Mouse (Mus musculus) 3134 (cell line): Measurements from ENCODE around the gene Clnk.

ENCODE experiments used
- DNase-seq: peaks from one replicate; pipeline ENCODE4 v3.0.0-alpha.2; 2011; ENCODE audit warnings: low spot score; ENCODE audit not compliant: insufficient read length; ENCODE audit errors: extremely low read depth

Gene Clnk

GRCm38 (mm10) chr5:38780045-38780444 lies 96.6 kb downstream of the Clnk start:
- DNase-seq = no peak

DNA sequence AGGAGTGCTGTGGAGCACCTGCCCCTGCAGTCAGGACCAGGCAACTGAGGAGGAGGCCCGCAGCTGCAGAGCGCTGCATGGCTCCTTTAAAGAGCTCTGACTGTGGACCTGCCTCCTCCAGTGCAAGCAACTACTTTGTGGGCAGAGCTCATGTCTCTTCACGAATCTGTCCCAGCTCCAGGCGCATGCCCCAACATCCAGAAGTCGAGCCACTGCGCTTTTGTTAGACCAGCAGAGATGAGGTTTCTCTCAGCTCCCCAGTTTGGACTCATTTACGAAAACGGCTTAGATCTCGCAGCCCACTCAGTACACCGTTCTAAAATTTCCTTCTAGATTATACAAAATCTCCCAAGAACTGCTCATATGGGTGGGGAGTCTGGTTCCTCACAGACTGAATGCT lies 101.1 kb downstream of the Clnk start:
- no peak for DNase-seq

DNA sequence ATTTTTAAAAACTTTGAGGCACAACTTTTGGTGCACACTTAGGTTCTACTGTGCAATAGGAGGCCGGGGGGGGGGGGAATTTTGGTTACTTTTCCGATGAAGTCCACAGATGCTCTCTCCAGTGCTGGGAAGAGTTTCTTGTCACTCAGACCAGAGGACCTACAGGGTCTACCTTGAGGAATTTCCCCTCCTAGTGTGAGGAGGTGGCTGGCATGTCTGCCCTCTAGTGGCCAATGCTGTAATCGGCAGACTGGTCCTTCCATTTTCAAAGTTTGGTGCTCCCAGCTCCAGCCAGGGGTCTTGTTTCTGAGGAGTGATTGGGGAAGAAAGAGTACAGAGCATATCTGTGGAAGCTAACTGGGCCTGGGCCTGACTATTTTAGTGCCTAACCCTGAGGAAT lies 121.7 kb downstream of the Clnk start:
- no peak for DNase-seq

- no peak for DNase-seq
These were observed 123.9 kb downstream of the Clnk start for GRCm38 (mm10) chr5:38752749-38753148.

GRCm38 (mm10) chr5:38708940-38709581 lies 167.6 kb downstream of the Clnk start:
- no peak for DNase-seq

GRCm38 (mm10) chr5:38707364-38708075 lies 169.1 kb downstream of the Clnk start:
- DNase-seq = no peak

DNA sequence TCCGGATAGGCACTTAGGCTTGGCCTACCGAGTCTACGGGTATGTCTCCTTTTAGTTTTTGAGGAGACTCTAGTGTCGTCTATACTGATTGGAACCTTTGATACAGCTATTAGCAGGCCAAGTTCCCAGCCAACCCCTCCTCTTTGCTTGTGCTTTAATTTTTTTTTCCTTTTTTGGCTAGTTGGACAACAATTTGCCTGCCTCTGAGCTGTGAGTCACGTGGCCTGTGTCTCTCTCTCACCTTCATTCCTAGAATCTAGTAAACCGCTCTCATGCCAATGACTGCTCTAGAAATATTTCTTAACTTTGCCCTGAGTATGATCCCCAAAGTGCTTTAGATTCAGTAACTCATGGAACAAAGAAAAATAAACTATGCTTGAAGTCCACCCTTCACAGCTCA lies 173.7 kb downstream of the Clnk start:
- no peak for DNase-seq

- DNase-seq = no peak
These were observed 174.5 kb downstream of the Clnk start for GRCm38 (mm10) chr5:38702091-38702490.

GRCm38 (mm10) chr5:38698466-38698865 lies 178.1 kb downstream of the Clnk start:
- no peak for DNase-seq

GRCm38 (mm10) chr5:38698046-38698445 lies 178.6 kb downstream of the Clnk start:
- no peak for DNase-seq

- no peak for DNase-seq
These were observed 179.8 kb downstream of the Clnk start for GRCm38 (mm10) chr5:38696616-38697375.

DNA sequence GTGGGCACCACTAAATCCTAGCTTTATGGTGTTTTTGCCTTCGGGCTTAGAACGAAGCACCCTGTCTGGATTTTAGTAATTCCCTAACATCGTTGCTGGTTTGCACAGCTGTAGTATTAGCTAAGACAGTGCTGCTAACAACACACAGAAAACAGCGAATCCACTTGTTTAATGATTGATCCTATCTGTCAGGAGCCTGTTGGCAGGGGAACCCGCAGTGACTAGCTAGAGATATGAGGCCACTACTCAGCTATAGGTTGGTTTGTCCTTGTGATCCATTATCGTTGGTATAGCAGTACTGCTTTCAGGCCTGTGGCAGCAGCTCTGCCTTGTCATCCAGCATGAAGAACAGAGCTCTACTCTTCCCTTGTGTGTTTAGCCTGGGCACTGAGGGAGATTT lies 183.8 kb downstream of the Clnk start:
- DNase-seq = no peak

- DNase-seq = no peak
These were observed 187.4 kb downstream of the Clnk start for GRCm38 (mm10) chr5:38689186-38689585.

GRCm38 (mm10) chr5:38687694-38688093 lies 188.9 kb downstream of the Clnk start:
- no peak for DNase-seq

GRCm38 (mm10) chr5:38684164-38684911 lies 192.3 kb downstream of the Clnk start, which contains the start of gene Zfp518b:
Gene Zfp518b, minus strand, starts transcription at chr5:38684826.
- DNase-seq = no peak

- no peak for DNase-seq
These were observed 217.8 kb downstream of the Clnk start for GRCm38 (mm10) chr5:38658836-38659235.
